Mouse (Mus musculus) bone marrow, adult 2 months (tissue): Measurements from ENCODE around the gene Ppp1r14b.
A peak's percentile ranks its signal among the peaks of the same experiment; 100 is the strongest.

Source experiments
- CTCF ChIP-seq: fragments of 200-500 bp; IDR thresholded peaks from 2 replicates; pipeline ENCODE4 v1.5.1; 2011; ENCODE audit warnings: low read length, control low read depth; ENCODE audit not compliant: control insufficient read depth, insufficient read depth
- POLR2A ChIP-seq: fragments of 200-500 bp; IDR thresholded peaks from 2 replicates; pipeline ENCODE4 v1.6.1; 2011; ENCODE audit warnings: low read depth, mild to moderate bottlenecking, control low read depth, low read length, borderline replicate concordance; ENCODE audit not compliant: control insufficient read depth

GRCm38 (mm10) chr19:6979486-6980380, 5.0 kb downstream of the Ppp1r14b start:
- peak; percentile 31; the same call in 1 of the 2 replicates for TF ChIP-seq POLR2A
- peak; percentile 58 for TF ChIP-seq CTCF
